Mouse (Mus musculus) ovary, adult 18-20 months (tissue): ENCODE data around the gene Sod3.

Experiments
- DNase-seq: peaks from one replicate; pipeline ENCODE4 v3.0.0; 2022; ENCODE audit warnings: low spot score, mixed read lengths

The Sod3 gene

DNA sequence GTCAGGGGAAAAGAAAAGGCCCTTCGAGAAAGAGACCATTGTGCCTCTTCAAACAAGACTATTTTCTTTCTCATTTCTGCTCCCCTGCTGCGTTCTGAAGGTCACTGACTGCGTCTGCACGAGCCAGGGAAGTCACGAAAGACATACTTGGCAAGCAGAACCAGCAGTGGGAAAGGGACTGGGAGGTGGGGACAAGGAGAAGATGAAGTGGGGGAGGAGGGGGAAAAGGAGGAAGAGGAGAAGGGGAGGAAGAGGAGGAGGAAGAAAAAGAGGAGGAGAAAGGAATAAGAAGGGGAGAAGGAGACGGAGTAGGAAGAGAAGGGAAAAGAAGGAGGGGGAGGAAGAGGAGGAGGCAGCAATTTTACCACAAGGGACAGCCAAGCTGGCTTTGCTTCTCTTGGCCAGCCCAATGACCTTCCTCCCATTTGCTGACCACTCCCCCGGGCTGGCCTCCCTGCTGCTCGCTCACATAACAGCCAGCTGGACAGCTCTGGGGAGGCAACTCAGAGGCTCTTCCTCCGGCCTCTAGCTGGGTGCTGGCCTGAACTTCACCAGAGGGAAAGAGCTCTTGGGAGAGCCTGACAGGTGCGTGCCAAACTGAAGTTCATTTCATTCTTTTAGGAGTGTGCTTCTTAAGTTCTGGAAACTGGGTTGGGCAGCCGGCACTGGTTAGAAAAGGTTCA is at the start of gene Sod3:
TSS of gene Sod3 (plus strand) at position 324 of the 683 bp plus-strand sequence.
- DNase-seq: peak; percentile 86

DNA sequence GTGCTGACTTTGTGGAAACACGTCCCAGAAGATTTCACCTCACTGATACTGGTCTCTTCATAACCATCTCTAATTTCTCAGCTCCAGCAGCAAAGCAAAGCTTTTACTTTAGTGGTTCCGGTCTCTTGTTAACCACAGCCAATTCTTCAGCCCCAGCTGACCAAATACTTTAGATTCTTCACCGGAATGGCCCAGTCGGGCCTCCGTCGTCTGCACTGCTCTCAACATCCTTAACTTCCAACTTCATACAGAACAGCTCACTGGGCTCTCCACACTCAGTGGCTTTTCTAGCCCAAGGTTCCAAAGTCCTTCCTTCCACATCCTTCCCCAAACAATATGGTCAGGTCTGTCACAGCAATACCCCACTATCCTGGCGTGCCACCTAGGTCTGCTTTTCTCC is 46.7 kb upstream of the Sod3 start:
- no peak for DNase-seq

DNA sequence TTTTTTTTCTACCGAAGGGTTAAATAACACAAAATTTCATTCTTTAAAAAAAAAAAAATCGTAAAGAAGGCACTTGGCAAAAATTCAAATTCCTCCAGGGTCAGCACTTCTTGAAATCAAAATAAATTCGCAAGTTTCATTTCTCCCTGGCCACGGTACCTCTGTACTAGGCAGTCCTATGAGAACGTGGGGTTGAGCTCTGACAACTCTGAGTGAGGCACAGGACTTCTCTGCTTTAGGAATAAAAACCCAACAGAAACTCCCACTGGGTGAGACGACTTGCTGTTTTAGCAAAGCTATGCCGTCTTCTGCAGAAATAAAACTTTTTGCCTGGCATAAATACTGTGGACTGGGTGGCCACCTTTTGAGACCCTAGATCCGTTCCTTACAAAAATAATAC is 44.1 kb upstream of the Sod3 start:
- no peak for DNase-seq

DNA sequence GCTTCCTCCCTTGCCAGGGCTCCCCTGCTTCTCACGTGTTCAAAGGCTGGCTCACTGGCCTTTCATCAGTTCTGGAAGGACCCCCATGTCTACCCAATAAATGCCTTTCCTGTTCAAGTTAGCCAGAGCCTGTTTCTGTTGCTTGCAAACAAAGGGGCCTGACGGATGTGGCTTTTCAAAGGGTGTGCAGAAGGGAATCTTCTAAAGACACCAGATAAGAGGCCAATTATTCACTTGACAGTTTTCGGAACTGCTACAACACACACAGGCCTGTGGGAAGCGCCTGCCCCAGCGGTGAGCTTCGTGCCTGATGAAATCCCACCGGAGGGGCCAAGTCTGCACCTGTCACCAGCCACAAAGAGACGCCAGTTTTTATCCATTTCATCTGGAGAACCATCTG is 31.5 kb upstream of the Sod3 start:
- DNase-seq: no peak

DNA sequence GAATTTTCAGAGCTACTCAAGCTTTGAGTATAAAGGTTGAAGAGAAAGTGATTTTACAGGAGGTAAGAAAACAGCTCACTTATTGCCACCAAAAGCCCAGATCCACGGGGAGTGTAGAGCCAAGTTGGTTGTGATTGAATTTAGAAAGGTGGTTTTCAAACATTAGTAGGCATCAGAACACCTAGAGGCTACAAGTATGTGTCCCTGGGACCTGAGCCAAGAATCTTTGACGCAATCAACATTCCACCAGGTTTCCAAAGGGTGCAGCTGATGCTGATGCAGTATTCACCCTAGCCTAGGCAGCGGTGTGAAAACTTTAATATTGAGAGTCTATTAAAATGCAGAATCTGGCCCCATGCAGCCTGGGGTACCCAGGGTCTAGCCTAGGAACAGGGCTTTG is 28.0 kb upstream of the Sod3 start:
- DNase-seq: no peak

DNA sequence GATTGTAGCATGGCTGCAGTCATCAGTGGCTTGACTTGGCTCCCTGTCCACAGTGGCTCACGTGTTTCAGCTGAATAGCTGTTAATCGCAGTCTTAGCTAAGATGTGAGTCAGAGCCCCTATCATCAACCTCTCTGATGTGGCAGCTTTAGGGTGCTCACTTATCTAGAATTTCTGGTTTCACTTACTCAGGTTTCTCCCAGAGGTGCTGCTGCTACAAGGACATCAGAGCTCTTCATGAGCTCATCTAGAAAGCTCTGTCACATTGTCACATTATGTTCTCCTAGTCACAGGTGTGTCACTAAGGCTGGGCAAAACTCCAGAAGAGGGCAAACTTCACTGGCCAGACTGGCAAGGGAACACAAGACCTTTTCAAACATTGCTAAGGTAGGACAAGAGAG is 24.5 kb upstream of the Sod3 start:
- DNase-seq: no peak

DNA sequence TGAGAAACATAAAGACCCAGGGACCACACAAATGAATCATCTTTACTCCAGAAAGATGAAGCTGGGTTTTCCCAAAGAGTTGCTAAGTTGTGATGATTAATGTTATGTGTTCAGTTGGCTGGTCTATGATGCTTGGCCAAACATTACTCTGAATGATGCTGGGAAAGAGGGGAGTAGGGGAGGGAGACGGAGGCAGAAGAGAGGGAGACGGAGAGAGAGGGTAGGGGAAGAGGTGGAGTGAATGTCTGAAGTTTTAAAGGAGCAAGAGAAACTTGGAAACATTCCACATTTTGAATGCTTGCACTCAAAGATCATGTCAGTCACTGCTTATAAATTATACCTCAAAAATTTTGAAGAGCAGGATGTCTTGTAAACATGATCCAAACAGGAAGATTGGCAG is 16.7 kb upstream of the Sod3 start:
- DNase-seq: no peak

DNA sequence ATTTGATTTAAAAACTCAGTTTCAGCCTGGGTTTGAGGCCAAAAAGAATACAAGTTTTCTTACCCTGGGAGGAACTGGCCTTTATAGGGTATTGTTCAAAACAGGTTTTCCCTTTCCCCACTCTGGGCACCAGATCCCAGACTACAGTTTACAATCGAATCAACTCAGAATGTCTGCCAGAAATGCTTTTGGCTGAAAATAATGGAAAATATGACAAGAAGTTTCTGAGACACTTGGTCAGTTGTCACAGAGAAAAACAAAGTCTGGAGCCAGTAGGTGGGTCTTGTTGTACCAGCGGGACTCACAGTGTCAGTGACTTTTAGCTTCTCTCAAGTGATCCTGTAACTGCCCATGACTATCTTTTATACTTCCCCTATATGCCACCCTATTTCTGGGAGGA is 13.1 kb upstream of the Sod3 start:
- no peak for DNase-seq

DNA sequence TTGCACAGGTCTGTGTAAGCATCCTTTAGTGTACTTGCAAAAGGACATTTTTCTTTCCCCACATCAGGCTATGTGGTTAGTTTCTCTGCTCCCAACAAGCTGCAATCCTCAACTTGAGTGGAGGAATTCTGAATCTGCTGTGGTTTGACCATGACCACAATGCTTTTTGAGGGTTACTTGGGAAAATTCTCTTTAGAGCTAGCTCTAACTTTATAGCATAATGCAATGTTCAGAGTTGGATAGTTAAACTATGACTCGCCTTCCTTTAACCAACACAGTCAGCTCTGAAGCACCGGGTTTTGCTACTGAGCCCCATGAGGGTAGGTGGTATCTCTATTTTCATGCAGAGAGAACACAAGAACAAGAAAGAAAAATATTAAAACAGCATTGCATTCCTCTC is 12.0 kb upstream of the Sod3 start:
- DNase-seq: no peak

DNA sequence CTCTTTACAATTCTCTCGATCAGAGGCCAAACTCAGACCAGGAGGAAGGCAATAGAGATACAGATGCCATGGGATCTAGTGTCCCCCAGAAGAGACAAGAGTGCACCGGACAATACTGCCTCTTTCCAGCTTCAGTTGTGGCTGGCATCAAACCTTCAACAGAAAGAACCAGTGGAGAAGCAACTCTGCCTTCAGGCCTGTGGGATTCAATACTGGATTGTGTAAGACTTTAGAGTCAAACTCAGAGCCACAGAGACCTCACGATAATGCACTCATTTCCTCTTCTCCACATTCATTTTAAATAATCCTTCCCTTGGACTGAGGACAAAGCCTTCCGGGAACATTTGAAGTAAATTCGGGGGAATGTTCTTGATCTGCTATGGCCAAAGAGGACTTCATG is 10.9 kb upstream of the Sod3 start:
- no peak for DNase-seq

DNA sequence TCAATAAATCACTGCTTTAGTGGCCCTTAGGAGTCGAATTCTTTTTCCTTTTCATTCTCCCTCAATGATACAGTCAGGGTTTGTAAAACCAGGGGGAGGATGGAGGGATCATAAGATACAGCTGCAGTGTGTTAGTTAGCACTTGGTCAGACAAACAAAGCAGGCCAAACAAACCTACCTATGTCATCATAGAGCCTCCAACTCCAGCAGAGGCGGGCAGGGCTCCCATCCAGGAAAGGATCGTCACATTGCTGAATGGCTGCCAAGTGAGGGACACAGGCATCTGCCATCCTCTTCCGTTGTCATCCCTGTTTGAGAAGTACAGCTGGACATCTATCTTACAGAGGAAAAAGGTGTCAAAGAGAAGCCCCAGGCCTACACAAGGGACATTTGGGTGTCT is 9.2 kb upstream of the Sod3 start:
- no peak for DNase-seq

DNA sequence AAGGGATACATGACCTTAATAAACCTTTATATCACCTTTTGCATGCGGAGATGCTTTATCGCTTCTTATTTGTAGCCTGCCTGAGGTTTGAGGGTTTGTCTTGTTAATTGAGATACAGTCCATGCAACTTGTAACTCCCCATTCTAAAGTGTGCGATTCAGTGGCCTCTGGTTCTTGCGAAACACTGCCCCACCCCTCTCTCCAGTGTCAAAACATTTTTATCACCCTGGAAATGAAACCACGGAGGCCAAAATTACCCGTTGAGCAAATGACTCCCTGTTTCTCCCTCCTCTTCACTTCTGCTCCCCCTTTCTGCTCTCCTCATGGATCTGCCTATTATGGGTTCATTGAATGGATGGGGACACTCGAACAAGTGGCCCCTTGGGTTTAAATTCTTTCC is 8.0 kb upstream of the Sod3 start:
- DNase-seq: peak; percentile 6

DNA sequence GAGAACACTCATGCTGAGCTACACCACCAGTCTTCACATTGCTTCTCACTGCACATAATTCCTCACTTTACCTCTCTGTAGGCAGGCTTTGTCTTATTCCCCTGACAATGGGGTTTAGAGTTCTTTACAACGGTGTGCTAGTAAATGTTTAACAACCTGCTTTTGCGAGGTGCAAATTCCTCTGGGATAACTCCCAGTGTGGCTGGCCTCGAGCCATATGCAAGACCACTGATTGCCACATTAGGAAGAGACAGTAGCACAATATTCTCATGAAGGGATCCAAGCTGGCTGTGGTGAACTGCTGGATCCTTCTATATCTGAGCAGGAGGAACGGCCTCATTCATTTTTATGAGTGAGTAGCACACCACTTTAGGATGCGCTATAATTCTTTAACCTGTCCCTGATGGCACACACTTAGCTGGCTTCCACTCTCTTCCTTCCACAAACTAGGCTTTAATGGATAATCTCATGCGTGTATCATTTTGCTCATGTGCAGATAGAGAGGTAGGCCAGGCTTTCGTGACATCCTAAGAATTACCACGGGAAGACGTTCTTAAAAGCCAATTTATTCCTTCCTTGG is 6.3 kb upstream of the Sod3 start:
- no peak for DNase-seq

DNA sequence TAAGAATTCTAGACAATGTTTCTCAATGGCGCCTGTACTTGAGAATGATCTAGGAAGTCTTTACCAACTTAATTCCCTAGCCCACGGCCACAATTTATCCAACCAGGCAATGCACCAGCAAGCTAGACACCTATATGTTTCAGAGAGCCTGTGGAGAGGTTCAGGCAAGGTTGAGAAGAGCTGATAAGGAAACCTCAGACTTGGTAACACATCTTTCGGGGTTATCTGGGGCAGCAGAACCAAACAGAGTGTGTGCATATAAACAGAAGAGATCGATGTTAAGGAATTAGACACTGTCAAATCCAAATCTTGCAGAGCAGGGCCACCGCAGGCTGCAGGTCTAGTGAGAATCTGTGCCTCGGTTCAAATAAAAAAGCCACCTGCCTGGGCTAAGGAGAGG is 5.5 kb upstream of the Sod3 start:
- no peak for DNase-seq

DNA sequence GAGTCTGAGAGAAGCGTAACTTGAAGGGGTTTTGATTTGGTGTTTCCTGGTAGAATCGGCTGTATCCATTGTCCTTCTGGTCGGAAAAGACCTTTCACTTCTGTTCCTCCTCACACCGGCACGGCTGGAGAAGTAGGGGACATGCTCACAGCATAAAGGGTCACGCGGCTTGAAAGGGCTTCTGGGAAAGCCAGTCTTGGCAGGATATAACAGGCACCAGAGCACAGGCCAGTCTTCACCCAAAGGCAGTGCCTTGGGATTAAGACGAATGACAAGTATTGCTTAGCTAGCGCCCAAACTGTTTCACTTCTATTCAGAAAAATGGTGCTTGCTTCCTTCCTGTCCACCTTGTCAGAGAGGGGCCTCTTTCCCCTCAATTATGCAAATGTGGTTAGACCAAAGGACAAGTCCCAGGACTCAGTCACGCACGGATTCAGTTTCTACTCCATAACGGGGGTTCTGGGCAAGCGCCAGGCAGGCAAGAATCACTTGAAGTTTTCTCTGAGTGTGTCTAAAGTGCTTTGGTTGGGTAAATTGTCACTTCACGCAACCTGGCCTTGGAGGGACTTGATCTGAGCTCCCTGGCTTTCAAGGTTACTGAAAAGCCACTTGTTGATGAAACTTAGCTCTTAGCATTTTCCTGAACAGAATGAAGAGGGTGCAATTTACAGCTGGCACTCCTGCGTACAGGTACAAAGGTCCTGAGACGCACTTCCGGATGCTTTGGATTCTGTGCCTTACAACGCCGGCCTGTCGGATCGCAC is 3.1 kb upstream of the Sod3 start:
- DNase-seq: no peak

DNA sequence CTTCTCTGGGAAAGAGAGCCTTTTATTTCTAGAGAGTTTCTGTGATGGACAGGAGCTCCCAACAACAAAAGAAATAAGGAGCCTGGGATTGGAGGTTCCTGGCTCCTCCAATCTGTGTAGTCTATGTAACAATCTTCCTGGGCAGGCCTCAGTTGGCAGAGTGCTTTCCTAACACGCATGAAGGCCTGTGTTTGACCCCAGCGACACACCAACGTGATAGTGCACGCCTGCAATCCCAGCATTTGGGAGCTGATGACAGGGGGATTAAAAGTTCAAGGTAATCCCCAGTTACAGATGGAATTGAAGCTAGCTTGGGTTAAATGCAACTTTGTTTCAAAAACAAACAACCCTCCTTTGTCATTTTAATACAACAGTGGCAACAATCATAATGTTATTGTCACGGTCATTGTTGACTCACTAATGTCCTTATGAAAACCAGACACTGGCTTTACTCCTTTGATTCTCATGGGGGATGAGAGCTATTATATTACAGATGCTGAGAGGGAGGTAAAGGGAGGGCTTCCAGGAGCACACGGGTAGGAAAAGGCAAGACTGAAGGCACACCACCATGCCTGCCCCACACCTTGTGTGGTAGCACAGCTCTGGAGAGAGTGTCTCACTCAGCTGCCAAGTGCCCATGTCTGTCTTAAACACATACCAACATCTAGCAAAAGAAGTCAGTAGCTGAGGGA is 669 bp upstream of the Sod3 start:
- no peak for DNase-seq

DNA sequence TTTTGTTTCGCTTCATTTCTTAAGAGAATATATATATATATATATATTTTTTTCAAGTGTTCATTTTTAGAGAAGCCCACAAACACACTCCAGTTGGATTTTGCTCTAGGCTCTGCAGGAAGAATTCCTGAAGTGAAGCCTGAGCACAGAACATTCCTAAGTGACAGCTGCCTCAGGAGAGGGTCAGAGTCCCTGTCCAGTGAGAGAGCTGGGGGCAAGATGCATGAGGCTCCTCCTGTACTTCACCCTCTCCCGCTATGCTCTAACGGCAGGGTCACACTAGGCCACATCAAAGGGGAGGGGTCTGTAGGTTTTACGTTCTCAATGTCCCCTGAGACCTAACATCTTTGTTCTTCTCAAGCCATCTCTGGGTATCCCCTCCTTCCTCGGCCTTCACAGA is 930 bp downstream of the Sod3 start:
- DNase-seq: no peak

DNA sequence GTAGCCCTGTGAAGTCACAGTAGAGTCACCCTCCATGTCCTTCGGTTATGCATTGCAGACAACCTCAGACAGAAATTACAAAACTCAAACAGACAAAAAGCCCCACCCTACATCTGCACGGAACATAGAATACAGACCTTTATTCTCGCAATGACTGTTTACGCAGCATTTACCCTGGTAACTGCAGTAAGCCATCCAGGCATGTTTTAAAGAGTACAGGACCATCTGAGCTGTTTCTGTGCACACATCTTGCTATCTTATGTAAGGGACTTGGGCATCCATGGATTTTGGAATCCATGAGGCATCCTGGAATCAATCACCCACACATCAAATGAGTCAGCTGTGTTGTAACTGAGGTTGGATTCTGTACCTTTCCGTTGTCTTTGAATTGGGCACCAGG is 2.3 kb downstream of the Sod3 start:
- no peak for DNase-seq

DNA sequence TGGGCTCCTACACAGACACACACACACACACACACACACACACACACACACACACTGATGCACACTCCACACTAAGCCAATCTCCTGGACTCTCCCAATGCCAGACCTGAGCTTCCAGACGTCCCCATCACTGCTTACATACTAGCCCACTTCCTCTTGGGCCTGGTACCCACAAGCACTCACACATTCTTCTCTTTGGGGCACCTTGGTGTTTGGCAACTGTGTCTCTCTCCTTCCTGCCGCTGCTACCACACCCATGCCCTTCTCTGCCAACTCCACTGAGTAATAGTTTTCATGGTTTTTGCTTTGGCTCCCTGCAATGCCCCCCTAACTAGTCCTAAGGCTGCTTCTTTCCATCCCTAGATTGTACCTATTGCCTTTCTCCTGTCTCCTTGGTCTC is 3.1 kb downstream of the Sod3 start:
- DNase-seq: no peak

DNA sequence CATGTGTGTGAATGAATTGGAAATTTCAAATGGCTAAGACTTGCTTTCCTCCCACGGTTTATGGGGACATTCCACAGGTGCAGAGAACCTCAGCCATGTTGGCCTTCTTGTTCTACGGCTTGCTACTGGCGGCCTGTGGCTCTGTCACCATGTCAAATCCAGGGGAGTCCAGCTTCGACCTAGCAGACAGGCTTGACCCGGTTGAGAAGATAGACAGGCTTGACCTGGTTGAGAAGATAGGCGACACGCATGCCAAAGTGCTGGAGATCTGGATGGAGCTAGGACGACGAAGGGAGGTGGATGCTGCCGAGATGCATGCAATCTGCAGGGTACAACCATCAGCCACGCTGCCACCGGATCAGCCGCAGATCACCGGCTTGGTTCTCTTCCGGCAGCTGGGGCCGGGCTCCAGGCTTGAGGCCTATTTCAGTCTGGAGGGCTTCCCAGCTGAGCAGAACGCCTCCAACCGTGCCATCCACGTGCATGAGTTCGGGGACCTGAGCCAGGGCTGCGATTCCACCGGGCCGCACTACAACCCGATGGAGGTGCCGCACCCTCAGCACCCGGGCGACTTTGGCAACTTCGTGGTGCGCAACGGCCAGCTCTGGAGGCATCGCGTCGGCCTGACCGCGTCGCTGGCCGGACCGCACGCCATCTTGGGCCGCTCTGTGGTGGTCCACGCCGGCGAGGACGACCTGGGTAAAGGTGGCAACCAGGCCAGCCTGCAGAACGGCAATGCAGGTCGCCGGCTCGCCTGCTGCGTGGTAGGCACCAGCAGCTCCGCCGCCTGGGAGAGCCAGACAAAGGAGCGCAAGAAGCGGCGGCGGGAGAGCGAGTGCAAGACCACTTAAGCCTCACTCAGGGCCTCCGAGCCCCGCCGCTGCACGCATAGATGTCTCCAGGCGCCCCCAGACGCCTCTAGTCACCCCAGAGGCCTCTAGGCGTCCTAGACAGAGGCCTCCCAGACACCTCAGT is 4.6 kb downstream of the Sod3 start:
- no peak for DNase-seq

DNA sequence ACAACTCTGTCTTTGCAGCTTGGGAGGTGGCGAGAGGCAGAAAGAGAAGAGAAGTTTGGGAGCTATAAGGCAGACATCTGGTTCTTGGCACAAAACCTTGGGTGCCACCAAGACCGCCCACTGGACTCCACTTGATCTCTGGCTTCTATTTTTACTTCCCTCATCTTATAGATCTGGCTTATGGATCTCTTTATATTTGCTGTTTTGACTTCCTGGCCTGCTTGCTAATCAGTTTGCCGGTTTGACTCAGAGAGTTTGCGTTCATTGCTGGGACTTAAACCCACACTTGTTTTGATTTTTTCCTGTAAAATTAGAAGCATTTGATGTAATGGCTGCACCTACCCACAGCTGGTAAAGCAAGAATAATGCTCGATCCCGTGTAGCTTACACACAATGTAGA is 7.3 kb downstream of the Sod3 start:
- DNase-seq: no peak

DNA sequence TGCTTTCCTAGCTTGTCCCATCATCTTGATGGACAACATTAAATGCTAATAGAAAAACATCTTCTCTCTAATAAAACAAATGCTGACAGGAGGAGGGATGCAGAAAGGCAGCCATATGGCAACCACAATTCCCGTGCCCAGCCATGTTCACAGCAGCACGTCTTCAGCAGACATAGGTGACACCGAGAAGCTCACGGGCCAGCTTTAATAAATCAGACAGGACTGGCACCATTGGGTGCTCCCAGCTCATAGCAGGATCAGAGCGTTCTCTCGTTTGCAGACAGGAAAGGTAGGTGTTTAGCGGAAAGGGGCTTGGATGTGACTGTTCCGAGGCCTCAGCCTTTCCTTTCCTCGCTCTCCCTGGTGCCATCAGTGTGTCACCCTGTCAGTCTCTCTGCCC is 12.3 kb downstream of the Sod3 start:
- DNase-seq: no peak
